Mouse (Mus musculus) v-Abl transformed pro-B cells (cell line): Measurements from ENCODE around the gene Ercc1.

Experiments used
- in situ Hi-C, 2 experiments: fragments of 400-800 bp; cut with MboI; formaldehyde crosslinking; loops; one replicate each; pipeline ENCODE4 v1.15.1; 2025; ENCODE audit not compliant: unreplicated experiment in 2 of 2

Gene Ercc1

DNA sequence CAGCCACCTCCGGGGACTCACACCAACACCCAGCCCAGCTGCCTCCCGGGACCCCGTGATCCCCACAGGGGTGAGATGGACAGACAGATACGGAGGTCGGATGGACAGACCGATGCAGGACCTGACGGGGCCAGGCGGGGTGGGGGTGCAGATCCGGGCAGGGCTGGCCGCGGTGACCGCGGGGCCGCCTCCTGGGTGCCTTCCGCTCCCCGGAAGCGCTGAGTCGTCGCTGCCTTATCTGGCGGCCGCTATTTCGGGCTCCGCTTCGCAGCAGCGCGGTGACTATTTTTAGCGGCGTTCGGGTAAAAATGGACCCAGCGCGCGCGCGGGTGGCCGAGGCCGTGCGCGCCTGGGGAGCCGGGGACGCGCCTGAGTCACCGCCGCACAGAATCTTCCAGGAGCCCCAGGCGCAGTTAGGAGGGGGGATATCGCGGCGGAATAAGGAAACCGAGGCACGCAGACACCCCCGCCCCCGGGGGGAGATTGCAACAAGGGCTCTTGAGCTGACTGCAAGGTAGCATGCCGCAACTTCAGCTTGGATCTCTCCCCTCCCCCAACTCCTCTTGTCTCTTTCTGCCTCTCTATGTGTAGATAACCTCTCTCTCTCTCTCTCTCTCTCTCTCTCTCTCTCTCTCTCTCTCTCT, 11.7 kb upstream of the Ercc1 start:
- in situ Hi-C loops, result no loop called here

DNA sequence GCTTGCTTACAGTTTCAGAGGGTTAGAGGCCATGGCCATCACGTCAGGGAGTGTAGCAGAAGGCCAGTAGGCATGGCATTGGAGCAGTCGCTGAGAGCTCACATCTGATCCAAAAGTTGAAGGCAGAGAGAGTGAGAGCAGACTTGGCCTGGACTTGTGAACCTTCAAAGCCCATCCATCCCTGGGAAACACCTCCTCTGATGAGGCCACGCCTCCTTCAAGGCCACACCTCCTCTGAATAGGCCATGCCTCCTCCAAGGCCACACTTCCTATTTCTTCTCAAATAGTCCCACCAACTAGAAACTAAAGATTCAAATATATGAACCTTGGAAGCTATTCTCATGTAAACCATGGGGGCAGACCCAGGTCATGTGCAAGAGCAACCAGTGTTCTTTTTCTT, 9.0 kb upstream of the Ercc1 start:
- in situ Hi-C loops, result no loop called here

DNA sequence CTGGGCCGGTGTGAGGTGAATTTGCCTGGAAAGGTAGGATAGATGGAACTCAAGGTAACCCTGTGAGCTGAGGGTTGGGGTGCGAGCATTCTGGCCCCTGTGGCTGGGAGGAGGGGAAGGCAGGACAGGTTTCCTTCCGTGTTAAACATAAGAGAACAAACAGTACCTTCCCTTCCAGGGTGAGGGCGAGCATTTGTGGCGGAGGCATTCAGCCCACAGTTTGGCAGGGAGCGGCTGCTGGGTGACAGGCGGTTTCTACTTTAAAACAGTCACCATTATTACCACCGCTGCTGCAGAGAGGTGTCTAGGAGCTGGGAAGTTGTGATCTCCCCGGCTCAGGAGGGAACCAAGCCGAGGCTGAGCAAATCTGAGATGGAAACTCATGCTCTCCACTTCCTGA, 7.5 kb upstream of the Ercc1 start:
- in situ Hi-C loops, result no loop called here

DNA sequence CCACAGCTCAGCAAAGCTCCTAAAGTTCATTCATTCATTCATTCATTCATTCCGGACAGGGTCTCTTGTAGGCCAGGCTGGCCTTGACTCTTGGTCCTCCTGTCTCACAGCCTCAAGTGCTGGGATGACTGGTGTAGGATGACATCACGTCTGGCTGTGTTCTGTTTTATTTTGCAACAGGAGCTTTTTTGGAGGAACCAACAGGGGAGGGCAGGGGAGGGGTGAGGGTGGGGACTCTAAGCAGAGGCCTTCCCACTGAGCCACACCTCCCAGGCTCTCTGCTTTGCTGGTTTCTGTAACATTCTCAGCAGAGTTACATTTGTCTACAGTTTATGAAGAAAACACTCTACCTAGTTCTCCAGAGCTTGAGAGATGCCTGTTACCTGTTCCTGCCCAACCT, 6.5 kb upstream of the Ercc1 start:
- in situ Hi-C loops, result no loop called here

DNA sequence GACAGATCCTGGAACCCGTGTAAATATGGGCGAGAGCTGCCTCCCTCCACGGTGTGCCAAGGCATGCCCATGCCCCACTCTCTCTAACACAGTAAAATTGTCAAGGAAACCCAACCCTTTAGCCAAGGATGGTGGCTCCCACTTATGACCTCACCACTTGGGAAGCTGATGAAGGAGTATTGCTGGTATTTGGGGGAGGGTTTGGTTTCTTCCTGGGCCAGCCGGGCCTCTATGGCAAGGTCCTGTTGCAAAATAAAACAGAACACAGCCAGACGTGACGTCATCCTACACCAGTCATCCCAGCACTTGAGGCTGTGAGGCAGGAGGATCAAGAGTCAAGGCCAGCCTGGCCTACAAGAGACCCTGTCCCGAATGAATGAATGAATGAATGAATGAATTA, 6.0 kb upstream of the Ercc1 start:
- in situ Hi-C loops, result no loop called here

DNA sequence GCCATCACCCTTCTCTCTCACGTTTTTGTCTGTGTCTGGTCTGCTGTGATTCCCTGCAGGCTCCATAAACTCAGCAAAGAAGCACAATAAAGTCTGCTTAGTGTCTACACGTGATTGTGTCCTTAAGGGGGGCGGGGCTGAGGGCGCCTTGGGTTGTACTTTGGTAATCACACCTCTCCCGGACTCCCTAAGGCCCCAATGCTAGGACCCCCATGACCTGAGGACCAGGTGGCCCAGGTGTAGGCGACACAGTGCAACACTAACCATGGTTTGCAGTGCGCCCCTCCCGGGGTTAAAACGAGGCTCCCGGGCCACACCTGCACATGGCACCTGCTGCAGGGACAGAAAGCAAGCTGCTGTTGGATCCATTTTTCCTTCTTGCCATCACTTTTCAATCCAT, 3.3 kb upstream of the Ercc1 start:
- in situ Hi-C loops, result loop anchor here (5.0 kb wide), 1 partner anchor 39 kb away; no protein-coding TSS in a partner anchor

DNA sequence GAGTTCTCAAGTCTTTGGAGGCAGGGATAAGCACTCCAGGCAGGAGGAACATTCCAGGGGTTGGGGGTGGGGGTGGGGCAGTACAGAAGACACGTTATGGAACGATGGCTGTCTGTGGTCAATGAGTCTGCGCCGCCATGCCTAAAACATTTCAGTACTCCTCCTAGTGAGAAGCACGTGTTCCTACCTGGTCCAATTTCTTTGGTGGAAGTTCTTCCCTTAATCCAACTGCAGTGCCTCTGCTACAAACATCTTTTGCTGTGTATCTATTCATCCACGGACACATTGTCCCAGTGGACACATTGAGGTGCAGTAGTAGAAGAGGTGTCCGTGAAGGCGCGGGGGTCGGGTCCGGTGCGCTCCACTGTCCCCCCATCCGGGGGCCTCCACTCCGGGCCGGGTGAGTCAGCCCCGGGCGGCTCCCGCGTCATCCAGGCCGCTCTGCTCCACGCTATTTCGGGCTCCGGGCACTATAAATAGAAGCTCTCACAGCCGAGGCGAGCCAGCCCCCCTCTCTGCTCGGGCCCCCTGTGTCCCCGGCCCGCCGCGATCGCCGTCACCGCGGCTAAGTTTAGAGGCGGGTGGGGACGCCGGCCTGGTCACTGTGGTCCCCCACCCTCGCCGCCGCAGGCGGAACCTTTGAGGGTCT, 2.7 kb upstream of the Ercc1 start:
- in situ Hi-C loops, result loop anchor here (5.0 kb wide), 1 partner anchor 40 kb away; no protein-coding TSS in a partner anchor

DNA sequence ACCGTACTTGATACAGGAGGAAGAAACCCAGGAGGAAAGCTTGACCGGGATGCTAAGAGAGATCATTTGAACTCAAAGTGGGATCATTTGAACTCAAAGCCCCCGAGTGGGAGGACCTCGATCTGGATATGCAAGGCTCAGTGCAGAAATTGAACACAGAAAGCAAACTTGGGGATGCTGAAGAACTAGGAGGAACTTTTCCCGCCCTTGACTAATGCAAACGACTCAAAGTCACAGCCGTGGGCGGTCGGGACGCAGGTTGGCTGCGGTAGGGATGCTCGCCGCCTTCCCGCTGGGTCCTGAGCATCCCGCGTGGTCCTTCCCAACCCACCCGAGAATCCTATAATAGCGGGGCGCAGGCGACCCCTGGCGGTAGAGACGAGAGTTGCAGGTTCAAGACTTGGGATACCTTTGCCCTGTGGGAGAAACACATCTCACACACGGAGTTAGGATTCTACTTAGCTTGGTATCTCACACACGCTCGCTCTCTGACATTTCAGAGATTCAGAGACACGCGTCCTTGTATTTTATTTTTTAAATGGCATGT, 2.0 kb upstream of the Ercc1 start:
- in situ Hi-C loops, result loop anchor here (5.0 kb wide), 1 partner anchor 40 kb away; no protein-coding TSS in a partner anchor

DNA sequence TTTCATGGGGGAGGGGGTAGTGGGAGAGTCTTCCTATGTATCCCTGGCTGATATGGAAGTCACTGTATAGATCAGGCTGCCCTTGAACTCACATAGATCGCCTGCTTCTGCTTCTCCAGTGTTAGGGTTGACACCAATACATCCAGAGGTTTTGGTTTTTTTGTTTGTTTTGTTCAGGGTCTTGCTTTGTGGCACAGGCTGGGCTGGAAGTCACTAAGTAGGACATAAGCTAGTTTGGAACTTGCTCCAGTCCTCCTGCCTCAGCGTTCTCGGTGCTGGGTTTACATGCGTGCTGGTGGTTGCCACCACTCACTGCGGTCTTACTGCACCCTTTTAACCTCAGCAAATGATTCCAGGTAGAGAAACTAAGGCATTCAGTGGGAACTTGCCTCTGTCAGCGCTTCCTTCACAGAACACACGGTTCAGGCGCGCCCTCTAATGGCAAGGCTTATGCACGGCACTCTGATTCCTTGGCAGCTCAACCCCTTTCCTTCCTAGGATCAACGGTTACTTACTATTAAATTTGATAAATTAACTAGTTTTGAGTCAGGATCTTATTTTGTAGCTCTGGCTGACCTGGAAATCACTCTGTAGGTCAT, 1.3 kb upstream of the Ercc1 start:
- in situ Hi-C loops, result loop anchor here (5.0 kb wide), 1 partner anchor 41 kb away; no protein-coding TSS in a partner anchor

DNA sequence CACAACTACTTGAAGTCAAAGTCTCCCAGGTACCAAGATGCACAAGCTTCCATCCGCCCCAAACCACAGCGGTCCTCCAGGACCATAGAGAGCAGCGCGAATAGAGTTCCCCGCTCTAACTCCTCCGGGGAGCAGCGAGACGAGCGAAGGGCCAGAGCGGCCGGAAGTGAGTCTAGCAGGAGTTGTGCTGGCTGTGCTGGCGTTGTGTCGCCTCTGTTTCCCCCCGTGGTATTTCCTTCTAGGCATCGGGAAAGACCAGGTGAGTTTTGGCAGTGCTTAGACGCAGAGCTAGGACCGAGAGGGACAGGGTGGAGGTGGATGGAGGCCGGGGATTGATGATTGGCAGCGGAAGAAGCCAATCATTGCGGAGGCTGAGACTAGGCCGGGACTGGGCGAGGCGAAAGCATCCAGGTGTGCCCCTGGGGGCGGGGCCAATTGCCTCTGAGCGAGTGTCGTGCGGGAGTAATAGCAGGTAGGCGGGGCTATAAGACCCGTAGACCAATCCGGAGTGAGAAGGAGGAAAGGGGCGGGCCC, 427 bp downstream of the Ercc1 start:
- in situ Hi-C loops, result loop anchor here (5.0 kb wide), 1 partner anchor 43 kb away; no protein-coding TSS in a partner anchor

DNA sequence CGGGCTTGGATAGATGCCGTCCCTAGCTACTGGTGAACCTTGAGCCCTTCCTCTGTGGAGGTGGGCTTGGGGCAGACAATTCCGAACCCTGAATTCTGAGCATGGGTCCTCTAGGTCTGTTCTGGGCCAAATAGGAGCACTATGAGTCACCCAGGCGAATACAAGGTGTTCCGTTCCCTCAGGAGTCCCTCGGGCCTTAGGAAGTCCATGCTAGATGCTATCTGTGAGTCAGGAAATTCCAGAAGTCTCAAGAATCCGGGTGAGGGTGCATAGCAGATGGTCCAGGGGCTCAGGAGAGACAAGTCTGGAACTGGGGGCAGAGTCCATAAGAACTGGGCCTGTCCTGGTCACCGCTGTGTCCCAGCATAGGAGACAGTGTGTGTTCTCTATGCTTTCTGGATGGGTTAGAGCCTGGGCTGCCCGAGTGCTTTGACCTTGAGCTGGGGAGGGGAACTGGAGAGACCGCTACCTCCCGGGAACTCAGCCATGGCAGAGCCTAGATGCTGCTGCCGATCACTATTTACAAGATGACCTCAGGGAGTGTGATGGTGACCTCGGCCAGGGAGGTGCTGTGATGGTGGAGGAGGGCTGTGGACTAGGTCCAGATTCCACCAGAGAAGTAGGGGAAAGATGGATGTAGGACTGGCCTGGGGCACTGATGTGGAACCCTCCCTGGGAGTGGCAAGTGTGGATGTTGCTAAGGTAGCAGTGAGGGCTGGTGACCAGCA, 4.8 kb downstream of the Ercc1 start:
- in situ Hi-C loops, result no loop called here

DNA sequence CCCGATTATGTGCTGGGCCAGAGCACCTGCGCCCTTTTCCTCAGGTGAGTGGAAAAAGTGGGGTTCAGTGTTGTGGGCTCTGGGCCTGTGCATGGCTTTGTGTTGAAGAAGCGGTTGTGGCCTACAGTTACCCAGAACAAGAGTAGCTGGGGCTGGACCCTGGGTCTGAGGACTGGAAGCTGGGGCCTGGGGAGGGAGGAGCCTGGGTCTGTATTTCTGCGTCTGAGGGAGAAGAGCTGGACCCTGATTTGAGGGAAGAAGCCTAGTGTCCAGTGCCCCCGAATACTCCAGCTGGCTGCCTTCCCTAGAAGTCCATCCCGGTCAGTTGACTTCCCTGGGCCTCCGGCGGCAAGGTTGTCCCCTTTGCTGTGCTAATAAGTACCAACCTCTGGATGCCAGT, 5.6 kb downstream of the Ercc1 start:
- in situ Hi-C loops, result no loop called here

DNA sequence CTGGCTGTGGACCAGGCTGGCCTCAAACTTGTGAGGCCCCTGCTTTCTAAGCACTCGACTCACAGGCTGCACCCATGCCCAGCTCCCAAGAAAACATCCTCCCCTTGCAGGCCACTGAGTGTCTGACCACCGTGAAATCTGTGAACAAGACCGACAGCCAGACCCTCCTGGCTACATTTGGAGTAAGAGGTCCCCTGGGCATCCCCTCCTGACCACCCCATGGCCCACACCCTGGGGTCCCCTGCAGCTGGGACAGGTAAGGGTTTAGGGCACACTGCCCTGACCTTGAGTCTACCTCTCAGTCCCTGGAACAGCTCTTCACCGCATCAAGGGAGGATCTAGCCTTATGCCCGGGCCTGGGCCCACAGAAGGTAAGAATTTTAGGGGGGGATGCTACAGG, 10.4 kb downstream of the Ercc1 start:
- in situ Hi-C loops, result no loop called here

DNA sequence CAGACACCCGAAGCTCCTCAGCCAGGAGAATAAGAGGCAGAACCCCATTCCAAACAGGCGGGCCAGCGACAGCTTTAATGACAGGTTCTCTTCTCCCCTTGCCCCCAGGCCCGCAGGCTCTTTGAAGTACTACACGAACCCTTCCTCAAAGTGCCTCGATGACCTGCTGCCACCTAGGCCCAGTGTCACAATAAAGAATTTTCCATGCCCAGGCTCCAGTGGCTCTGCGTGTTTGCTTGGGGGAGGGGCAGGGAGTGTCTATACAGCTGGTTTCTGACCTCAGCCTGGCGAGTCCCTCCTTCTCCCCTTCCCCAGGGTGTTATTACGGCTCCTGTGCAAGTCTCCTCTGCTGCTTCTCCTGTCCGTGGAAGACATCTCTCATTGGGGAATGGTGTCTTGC, 11.7 kb downstream of the Ercc1 start:
- in situ Hi-C loops, result no loop called here

DNA sequence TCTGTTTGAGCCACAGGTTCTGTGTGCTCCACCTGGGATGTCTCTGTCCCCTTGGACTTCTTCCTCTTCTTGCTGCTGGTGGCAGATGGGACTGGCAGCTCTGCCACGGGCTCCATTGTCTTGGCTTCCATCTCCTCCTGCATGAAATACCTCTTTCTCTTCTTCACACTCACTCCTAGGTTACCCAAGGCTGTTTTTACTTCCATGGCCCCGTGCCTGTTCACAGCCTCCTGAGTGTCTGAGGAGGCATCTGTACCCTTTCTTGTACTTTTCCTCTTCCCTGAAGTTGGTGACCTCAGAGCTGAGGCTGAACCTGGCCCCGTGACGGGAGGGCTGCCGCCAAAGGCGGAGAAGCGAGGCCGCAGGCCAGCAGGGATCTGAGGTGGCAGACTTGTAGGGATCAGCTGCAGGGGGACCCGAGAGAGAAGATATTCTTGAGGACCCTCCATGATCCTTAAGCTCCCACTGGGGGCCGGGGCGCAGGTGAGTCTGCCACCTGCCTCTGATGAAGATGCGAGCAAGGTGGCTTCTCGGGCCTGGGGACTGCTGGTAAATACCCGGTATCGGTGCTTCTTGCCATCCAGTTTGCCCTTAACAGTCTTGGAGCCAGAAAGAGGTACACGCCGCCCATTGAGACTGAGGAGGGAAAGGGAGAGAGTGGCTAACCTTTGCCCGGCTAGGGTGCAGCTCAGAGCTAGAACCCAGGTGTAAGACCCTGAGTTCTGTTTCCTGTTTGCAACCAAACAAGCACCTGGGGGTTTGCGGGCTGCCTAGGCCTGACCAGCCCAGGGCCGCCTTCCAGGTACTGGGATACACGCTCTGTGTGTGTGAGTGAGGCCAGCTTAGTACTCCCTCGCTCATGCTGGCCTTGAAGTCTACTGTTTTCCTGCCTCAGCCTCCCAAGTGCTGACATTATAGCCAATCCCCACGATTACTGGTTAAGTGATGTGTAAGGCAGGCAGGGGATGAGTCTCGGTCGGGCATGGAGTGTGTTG, 13.1 kb downstream of the Ercc1 start:
- in situ Hi-C loops, result no loop called here

DNA sequence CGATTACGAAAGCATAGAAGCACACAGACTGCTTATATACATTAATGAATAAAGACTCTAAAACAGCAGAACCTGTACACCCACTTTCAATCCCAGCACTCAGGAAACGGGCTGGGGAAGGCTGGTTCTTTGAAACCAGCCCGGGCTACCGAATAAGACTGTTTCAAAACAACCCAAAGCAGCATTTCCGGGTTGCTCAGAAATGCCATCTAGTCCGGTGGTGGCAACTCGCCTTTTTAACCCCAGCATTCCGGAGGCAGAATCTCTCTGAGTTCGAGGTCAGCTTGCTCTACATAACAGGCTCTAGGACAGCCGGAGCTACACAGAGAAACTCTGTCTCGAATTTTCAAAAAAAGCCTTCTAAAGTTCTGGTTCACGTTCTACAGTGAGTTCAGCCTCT, 14.1 kb downstream of the Ercc1 start:
- in situ Hi-C loops, result no loop called here

DNA sequence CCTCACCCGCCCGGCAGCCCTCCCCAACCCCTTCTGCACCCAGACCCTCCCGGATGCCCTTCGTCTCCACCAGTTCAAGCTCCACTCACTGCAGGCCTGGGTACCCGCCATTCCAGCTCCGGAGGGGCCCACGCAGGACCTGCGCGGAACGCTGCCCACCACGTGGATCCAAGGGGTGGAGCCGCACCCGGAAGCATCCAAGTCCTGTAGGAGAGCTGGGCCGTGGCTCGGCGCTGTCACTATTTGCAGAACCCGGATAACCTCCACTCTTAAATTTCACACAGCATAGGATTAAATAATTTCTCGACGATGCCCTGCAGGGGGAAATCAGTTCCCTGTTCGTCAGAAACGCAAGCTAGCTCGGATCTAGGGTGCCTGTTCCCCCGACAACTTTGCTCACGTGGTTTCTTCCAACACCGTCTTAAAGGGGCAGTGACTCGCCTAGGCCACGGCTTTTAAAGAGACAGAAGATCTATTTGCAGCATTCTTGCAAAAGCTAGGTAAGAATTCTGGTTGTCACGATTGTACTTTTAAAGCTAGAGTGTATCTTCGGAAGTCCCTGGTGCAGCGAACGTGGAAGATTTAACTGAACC, 14.8 kb downstream of the Ercc1 start, which contains the start of the genes Cd3eap and Ppp1r13l:
Gene Cd3eap, minus strand, starts transcription at position 185 of the 593 bp plus-strand sequence.
Gene Ppp1r13l, plus strand, starts transcription at position 451 of the 593 bp plus-strand sequence.
- in situ Hi-C loops, result no loop called here

DNA sequence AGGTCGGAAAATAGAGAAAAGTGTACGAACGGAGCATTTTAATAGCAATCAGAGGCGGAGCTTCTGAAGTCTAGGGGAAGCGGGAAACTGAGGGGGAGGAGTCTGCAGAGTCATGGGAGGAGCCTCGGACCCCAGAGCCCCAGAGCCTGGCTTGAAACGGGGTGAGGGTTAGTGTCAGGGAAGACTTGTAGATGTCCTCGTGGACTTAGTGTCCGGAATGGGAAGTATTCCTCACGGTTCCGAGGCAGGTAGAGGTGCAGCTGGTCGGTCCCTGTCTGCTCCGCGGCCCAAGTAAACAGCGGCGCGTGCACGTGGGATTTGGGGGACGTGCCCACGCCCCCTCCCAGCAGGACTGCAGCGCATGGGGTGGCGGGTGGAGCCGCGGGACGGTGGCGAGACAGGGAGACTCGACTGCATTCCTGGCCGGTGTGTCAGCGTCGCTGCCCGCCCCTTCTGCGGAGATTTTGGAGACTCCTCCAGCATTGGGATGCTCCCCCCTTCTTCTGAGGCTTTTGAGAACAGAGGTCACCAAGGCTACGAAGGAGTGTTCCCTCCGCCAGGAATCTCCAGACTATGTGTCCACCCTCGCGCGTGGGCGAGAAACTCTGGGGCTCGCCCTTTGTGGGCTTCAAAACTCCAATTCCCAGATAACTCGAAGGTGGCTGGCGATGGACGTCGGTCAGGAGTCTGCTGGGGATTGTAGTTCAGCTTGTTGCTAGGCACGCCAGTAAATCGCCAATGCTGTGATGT, 15.5 kb downstream of the Ercc1 start:
- in situ Hi-C loops, result loop anchor here in 1 of 2 experiments (5.0 kb wide), 1 partner anchor 178 kb away; no protein-coding TSS in a partner anchor
